Mouse (Mus musculus): ENCODE data around the gene Tmprss9. TPM values are rescaled to one million over a fixed set of nuclear protein-coding genes. Genes with fewer than 3 reads are reported as not detected.

Tmprss9 gene
- polyA plus RNA-seq, 1 experiment from 2014 or later = 0.04 TPM

- H3K4me1 ChIP-seq = peaks cover 55% of the 10 kb centered on the region
- ATAC-seq = no peak
- peaks cover 29% of the 10 kb centered on the region for H3K27me3 ChIP-seq (replicated peaks)
- WGBS (ENCODE audit: insufficient replicate concordance) = 38% methylated on average over 1 of the region's 1 CpGs
- no peaks in the 10 kb centered on the region for H3K9me3 ChIP-seq (replicated peaks)
- 0 out of 2 replicates have a peak overlapping the region, but pooled peaks have one; percentile 8 for H3K4me2 ChIP-seq
- H3K36me3 ChIP-seq = peaks cover 34% of the 10 kb centered on the region
- peak overlapping the region; percentile 61; the same call in 1 of the 2 replicates for H3K27ac ChIP-seq
- 0 out of 2 replicates have a peak overlapping the region, but pooled peaks have one; percentile 12 for H3K9ac ChIP-seq
- no peak overlapping the region for H3K4me3 ChIP-seq
Measured at GRCm38 (mm10) chr10:80829359-80830278, 42.0 kb upstream of the Tmprss9 start.

GRCm38 (mm10) chr10:80831136-80831535, 40.5 kb upstream of the Tmprss9 start:
- peak overlapping the region; percentile 35 for H3K4me2 ChIP-seq
- H3K36me3 ChIP-seq = peaks cover 34% of the 10 kb centered on the region
- ATAC-seq = peak; percentile 16; the same call in 1 of the 2 replicates
- WGBS (ENCODE audit: insufficient replicate concordance) = 2% methylated on average over 9 of the region's 9 CpGs
- H3K9ac ChIP-seq = peak overlapping the region; percentile 33; the same call in 1 of the 2 replicates
- H3K27ac ChIP-seq = peak overlapping the region; percentile 61; the same call in 1 of the 2 replicates
- peaks cover 50% of the 10 kb centered on the region for H3K4me1 ChIP-seq
- H3K4me3 ChIP-seq = no peak overlapping the region
- H3K27me3 ChIP-seq (replicated peaks) = peaks cover 45% of the 10 kb centered on the region
- no peaks in the 10 kb centered on the region for H3K9me3 ChIP-seq (replicated peaks)

GRCm38 (mm10) chr10:80832818-80833217, 38.8 kb upstream of the Tmprss9 start:
- no peak for ATAC-seq
- no peak overlapping the region for H3K4me3 ChIP-seq
- H3K27me3 ChIP-seq (replicated peaks) = peaks cover 61% of the 10 kb centered on the region
- H3K4me2 ChIP-seq = no peak overlapping the region
- WGBS (ENCODE audit: insufficient replicate concordance) = 62% methylated on average over 7 of the region's 7 CpGs
- no peaks in the 10 kb centered on the region for H3K9me3 ChIP-seq (replicated peaks)
- peaks cover 51% of the 10 kb centered on the region for H3K4me1 ChIP-seq
- no peak overlapping the region for H3K9ac ChIP-seq
- peaks cover 29% of the 10 kb centered on the region for H3K36me3 ChIP-seq
- H3K27ac ChIP-seq = no peak overlapping the region

DNA sequence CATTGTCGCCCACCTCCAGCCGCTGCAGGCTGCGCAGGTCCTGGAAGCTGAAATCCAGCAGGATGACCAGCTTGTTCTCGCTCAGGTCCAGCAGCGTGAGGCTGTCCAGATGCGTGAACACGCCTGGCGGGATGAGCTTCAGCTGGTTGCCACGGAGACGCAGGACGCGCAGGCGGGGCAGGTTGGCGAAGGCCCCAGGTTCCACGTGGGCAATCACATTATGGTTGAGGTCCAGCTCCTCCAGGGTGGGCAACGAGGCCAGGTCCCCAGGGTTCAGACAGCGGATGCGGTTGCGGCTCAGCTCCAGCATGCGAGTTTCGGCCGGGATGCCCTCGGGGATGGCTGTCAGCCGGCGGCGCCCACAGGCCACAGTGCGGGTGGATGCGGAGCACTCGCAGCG, 36.0 kb upstream of the Tmprss9 start:
- no peaks in the 10 kb centered on the region for H3K9me3 ChIP-seq (replicated peaks)
- H3K36me3 ChIP-seq = peaks cover 2% of the 10 kb centered on the region
- H3K9ac ChIP-seq = no peak overlapping the region
- WGBS (ENCODE audit: insufficient replicate concordance) = 47% methylated on average over 30 of the region's 30 CpGs
- ATAC-seq = no peak
- no peak overlapping the region for H3K4me3 ChIP-seq
- no peak overlapping the region for H3K27ac ChIP-seq
- no peak overlapping the region for H3K4me2 ChIP-seq
- H3K4me1 ChIP-seq = peaks cover 31% of the 10 kb centered on the region
- peaks cover 89% of the 10 kb centered on the region for H3K27me3 ChIP-seq (replicated peaks)

DNA sequence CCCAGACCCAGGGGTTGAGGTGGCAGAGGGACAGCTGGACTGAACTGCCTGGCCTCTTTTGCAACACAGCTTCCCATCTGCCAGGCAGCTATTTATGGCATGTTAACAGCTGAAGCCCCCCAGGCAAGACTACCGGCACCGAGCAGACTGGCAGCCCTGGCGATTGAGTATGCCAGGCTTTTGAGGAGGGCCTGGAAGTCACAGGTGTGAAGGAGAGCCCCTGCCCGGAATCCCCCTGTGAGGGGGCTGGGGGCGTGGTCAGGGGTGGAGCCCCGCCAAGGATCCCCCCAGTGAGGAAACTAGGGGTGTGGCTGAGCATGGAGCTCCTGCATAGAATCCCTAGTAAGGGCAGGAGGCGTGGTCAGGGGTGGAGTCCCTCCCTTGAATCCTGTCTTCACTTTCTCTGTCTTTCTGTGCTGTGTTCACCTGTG, 34.7 kb upstream of the Tmprss9 start:
- Histone ChIP-seq H3K4me1 (peaks cover 20% of the 10 kb centered on the region; the same call in 1 of the 2 replicates), H3K9ac (no peak overlapping the region), H3K27me3 (replicated peaks) (peaks cover 99% of the 10 kb centered on the region), H3K4me3 (no peak overlapping the region), H3K4me2 (no peak overlapping the region), H3K36me3 (no peaks in the 10 kb centered on the region), H3K9me3 (replicated peaks) (no peaks in the 10 kb centered on the region), H3K27ac (no peak overlapping the region)
- no peak for ATAC-seq
- 35% methylated on average over 7 of the region's 7 CpGs for WGBS (ENCODE audit: insufficient replicate concordance)

GRCm38 (mm10) chr10:80837827-80838226, 33.8 kb upstream of the Tmprss9 start:
- Histone ChIP-seq H3K4me1 (peaks cover 20% of the 10 kb centered on the region; the same call in 1 of the 2 replicates), H3K4me2 (no peak overlapping the region), H3K36me3 (no peaks in the 10 kb centered on the region), H3K9ac (no peak overlapping the region), H3K27ac (no peak overlapping the region), H3K27me3 (replicated peaks) (peaks cover 100% of the 10 kb centered on the region), H3K4me3 (no peak overlapping the region), H3K9me3 (replicated peaks) (no peaks in the 10 kb centered on the region)
- no peak for ATAC-seq
- WGBS (ENCODE audit: insufficient replicate concordance) = 29% methylated on average over 2 of the region's 2 CpGs

DNA sequence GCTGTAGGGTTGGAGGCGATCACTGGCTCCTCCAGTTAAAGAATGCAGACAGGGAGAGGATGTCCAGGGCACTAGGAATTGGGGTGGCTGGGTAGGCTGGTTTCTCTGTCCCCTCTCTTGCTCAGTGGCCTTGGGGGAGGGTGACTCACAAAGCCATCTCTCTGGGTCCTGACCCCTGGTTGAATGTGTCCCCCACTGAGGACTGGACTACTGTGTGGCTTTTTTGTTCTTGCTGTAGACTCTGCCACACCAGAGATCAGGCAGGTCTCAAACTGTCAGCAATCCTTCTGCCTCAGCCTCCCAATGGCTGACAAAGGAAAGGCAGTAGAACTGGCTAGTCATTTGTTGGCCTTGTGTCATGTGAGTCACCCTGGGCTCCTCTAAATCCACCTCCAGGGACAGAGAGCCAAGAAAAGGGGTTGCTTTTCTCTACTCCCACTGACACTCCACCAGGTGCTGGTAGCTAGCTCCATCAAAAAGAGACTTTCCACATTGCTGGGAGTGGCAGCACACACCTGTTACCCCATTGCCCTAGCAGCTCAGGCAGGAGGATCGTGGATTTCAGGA, 33.2 kb upstream of the Tmprss9 start:
- no peak overlapping the region for H3K4me2 ChIP-seq
- ATAC-seq = no peak
- H3K9me3 ChIP-seq (replicated peaks) = no peaks in the 10 kb centered on the region
- H3K27me3 ChIP-seq (replicated peaks) = peaks cover 100% of the 10 kb centered on the region
- peaks cover 21% of the 10 kb centered on the region; the same call in 1 of the 2 replicates for H3K4me1 ChIP-seq
- no peak overlapping the region for H3K9ac ChIP-seq
- H3K4me3 ChIP-seq = no peak overlapping the region
- WGBS (ENCODE audit: insufficient replicate concordance) = 51% methylated on average over 2 of the region's 2 CpGs
- H3K27ac ChIP-seq = no peak overlapping the region
- no peaks in the 10 kb centered on the region for H3K36me3 ChIP-seq

- Histone ChIP-seq H3K9ac (no peak overlapping the region), H3K36me3 (no peaks in the 10 kb centered on the region), H3K27ac (no peak overlapping the region), H3K9me3 (replicated peaks) (no peaks in the 10 kb centered on the region), H3K4me3 (no peak overlapping the region), H3K4me1 (peaks cover 25% of the 10 kb centered on the region), H3K4me2 (no peak overlapping the region), H3K27me3 (replicated peaks) (peaks cover 100% of the 10 kb centered on the region)
- ATAC-seq = no peak
- 53% methylated on average over 6 of the region's 6 CpGs for WGBS (ENCODE audit: insufficient replicate concordance)
Measured at GRCm38 (mm10) chr10:80839848-80840247, 31.8 kb upstream of the Tmprss9 start.

- H3K27ac ChIP-seq = no peak overlapping the region
- no peak overlapping the region for H3K4me3 ChIP-seq
- H3K4me1 ChIP-seq = peaks cover 21% of the 10 kb centered on the region
- ATAC-seq = no peak
- peaks cover 100% of the 10 kb centered on the region for H3K27me3 ChIP-seq (replicated peaks)
- H3K9me3 ChIP-seq (replicated peaks) = no peaks in the 10 kb centered on the region
- H3K9ac ChIP-seq = no peak overlapping the region
- H3K36me3 ChIP-seq = no peaks in the 10 kb centered on the region
- WGBS (ENCODE audit: insufficient replicate concordance) = 75% methylated on average over 2 of the region's 2 CpGs
- H3K4me2 ChIP-seq = no peak overlapping the region
Measured at GRCm38 (mm10) chr10:80841685-80842084, 30.0 kb upstream of the Tmprss9 start.

GRCm38 (mm10) chr10:80842334-80842733, 29.3 kb upstream of the Tmprss9 start:
- no peaks in the 10 kb centered on the region for H3K9me3 ChIP-seq (replicated peaks)
- H3K9ac ChIP-seq = no peak overlapping the region
- ATAC-seq = no peak
- peaks cover 16% of the 10 kb centered on the region for H3K4me1 ChIP-seq
- no peak overlapping the region for H3K4me2 ChIP-seq
- no peaks in the 10 kb centered on the region for H3K36me3 ChIP-seq
- 75% methylated on average over 15 of the region's 15 CpGs for WGBS (ENCODE audit: insufficient replicate concordance)
- no peak overlapping the region for H3K27ac ChIP-seq
- peaks cover 100% of the 10 kb centered on the region for H3K27me3 ChIP-seq (replicated peaks)
- H3K4me3 ChIP-seq = no peak overlapping the region

- H3K36me3 ChIP-seq = no peaks in the 10 kb centered on the region
- 11% methylated on average over 32 of the region's 32 CpGs for WGBS (ENCODE audit: insufficient replicate concordance)
- peaks cover 12% of the 10 kb centered on the region for H3K4me1 ChIP-seq
- no peaks in the 10 kb centered on the region for H3K9me3 ChIP-seq (replicated peaks)
- H3K4me2 ChIP-seq = peak overlapping the region; percentile 59
- H3K27ac ChIP-seq = no peak overlapping the region
- no peak overlapping the region for H3K9ac ChIP-seq
- H3K4me3 ChIP-seq = peak overlapping the region; percentile 42
- peaks cover 92% of the 10 kb centered on the region for H3K27me3 ChIP-seq (replicated peaks)
- no peak for ATAC-seq
Measured at GRCm38 (mm10) chr10:80843087-80843930, 28.3 kb upstream of the Tmprss9 start.
